Mouse (Mus musculus) heart, postnatal 0 days (tissue): Measurements from ENCODE around the gene Ifit2.

Experiments used
- CTCF ChIP-seq: IDR thresholded peaks from 2 replicates; pipeline ENCODE4 v1.5.1; 2016; ENCODE audit warnings: antibody characterized with exemption, control low read depth, low read depth
- EP300 ChIP-seq: IDR thresholded peaks from 2 replicates; pipeline ENCODE4 v1.6.1; 2016; ENCODE audit warnings: antibody characterized with exemption, low read depth

GRCm38 (mm10) chr19:34546211-34546610 lies 4.3 kb upstream of the Ifit2 start:
- no peak for TF ChIP-seq CTCF
- TF ChIP-seq EP300: no peak
